Mouse (Mus musculus) hindbrain, embryonic 14.5 days (tissue): Measurements from ENCODE around the gene Pus7l. TPM values are rescaled to one million over a fixed set of nuclear protein-coding genes. Genes with fewer than 3 reads are reported as not detected.
A peak's percentile ranks its signal among the peaks of the same experiment; 100 is the strongest.

ENCODE experiments used
- ATAC-seq: fragments of 200-750 bp; cut with Nextera tagmentation; 2 replicates; pipeline ENCODE4 v1.8.0; 2017; ENCODE audit warnings: moderate number of reproducible peaks, mild to moderate bottlenecking, moderate TSS enrichment, moderate library complexity; ENCODE audit not compliant: low FRiP score
- DNase-seq: peaks from one replicate; pipeline ENCODE4 v3.0.0-alpha.2; 2015; ENCODE audit warnings: low spot score
- H3K27ac ChIP-seq: fragments of 300-500 bp; sonication (generic); 2 replicates; pipeline ENCODE4 v1.5.1; 2014; ENCODE audit warnings: mild to moderate bottlenecking, moderate library complexity
- H3K27me3 ChIP-seq: fragments of 300-500 bp; sonication (generic); 2 replicates; pipeline ENCODE4 v1.6.1; 2014; ENCODE audit warnings: mild to moderate bottlenecking, low read length, mixed read lengths; ENCODE audit not compliant: control insufficient read depth, insufficient read depth
- H3K36me3 ChIP-seq: fragments of 300-500 bp; sonication (generic); replicated peaks from 2 replicates; pipeline ENCODE4 v1.6.1; 2014; ENCODE audit not compliant: control insufficient read depth, insufficient read depth
- H3K4me1 ChIP-seq: fragments of 300-500 bp; sonication (generic); replicated peaks from 2 replicates; pipeline ENCODE4 v1.6.1; 2014; ENCODE audit warnings: antibody characterized with exemption, low read length, mixed read lengths; ENCODE audit not compliant: control insufficient read depth, insufficient read depth
- H3K4me2 ChIP-seq: fragments of 300-500 bp; sonication (generic); replicated peaks from 2 replicates; pipeline ENCODE4 v1.6.1; 2014; ENCODE audit warnings: mild to moderate bottlenecking, moderate library complexity
- H3K4me3 ChIP-seq: fragments of 300-500 bp; sonication (generic); replicated peaks from 2 replicates; pipeline ENCODE4 v1.5.1; 2014; ENCODE audit warnings: mild to moderate bottlenecking, low read length
- H3K9ac ChIP-seq: fragments of 300-500 bp; sonication (generic); 2 replicates; pipeline ENCODE4 v1.6.1; 2014
- H3K9me3 ChIP-seq: fragments of 300-500 bp; sonication (generic); 2 replicates; pipeline ENCODE4 v1.6.1; 2016; ENCODE audit warnings: low read length; ENCODE audit not compliant: control insufficient read depth
- WGBS: fragments of 180-500 bp; shearing (Covaris S2); extraction: QIAGEN DNeasy Blood & Tissue Kit; methylation state at CpG from one replicate; pipeline ENCODE4 v1.1.7; 2014; 5-methylcytosine and 5-hydroxymethylcytosine counted together
- polyA plus RNA-seq: library from polyadenylated mRNA; unstranded; fragments of >200 nt; fragmentation: Nextera tagmentation; extraction: Ambion mirVana; gene quantifications from 2 replicates; pipeline ENCODE4 v1.2.1, GENCODE M21; 2014

Pus7l gene
- polyA plus RNA-seq, 1 experiment from 2014 or later = 6.5 TPM

DNA sequence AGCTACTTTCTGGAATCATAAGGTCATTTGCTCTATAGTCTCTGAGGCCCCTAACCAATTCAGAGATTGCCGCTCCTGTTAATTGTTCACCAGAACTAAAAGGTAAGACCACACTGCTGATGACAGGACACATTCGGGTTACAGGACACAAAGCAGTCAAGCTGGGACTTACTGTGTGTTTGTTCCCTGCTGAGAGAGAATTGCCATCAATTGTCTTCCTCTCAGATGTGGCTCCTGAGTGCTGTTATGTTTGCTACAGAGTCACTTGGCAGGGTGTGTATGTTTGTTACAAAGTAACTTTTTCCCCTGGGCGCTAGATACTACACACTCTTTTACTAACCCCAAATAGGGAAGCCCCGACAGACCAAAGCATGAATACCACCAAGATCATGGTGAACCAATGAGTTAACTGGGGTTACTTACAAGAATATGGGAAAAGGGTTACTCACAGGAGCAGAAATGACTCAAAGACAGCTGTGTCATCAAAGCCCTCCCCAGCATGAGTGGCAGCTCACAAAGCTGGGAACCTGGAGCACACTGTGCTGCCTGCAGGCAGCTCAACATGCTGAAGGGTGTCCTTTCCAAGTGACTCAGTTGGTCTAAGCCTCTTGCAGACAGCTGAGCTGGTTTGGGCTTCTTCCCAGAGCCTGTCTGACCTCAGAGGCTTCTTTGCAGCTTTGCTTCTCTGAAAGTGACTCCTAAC lies 31.4 kb upstream of the Pus7l start:
- H3K4me3 ChIP-seq = no peak overlapping the region
- no peak overlapping the region for H3K27ac ChIP-seq
- no peaks in the 10 kb centered on the region for H3K4me1 ChIP-seq
- WGBS = 51% methylated on average over 4 of the region's 4 CpGs
- H3K4me2 ChIP-seq = no peak overlapping the region
- H3K36me3 ChIP-seq = peaks cover 16% of the 10 kb centered on the region
- DNase-seq (no peak), ATAC-seq (no peak)
- no peaks in the 10 kb centered on the region for H3K9me3 ChIP-seq
- H3K9ac ChIP-seq = no peak overlapping the region
- no peaks in the 10 kb centered on the region for H3K27me3 ChIP-seq

DNA sequence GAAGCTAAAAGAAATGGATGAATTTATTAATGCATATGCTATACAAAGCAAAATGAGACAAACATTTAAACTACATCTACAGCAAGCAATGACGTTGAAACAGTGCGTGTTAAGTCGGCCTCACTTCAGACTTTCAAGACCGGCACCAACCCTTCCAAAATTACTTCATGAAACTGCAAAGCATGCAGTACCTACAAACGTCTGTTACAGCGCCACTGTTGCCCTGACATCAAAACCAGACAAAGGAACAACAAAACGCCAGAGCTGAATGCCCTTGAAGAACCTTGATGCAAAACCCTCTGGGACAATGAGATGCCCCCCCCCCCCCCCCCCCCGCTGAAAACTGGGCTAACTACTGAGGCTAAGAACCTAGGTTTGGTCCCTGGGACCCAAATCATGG lies 29.4 kb upstream of the Pus7l start:
- Histone ChIP-seq H3K4me2 (no peak overlapping the region), H3K36me3 (no peaks in the 10 kb centered on the region), H3K4me3 (no peak overlapping the region), H3K27me3 (no peaks in the 10 kb centered on the region), H3K9me3 (no peaks in the 10 kb centered on the region), H3K9ac (no peak overlapping the region), H3K27ac (no peak overlapping the region), H3K4me1 (no peaks in the 10 kb centered on the region)
- no peak for ATAC-seq
- WGBS = 64% methylated on average over 8 of the region's 8 CpGs
- DNase-seq = no peak

DNA sequence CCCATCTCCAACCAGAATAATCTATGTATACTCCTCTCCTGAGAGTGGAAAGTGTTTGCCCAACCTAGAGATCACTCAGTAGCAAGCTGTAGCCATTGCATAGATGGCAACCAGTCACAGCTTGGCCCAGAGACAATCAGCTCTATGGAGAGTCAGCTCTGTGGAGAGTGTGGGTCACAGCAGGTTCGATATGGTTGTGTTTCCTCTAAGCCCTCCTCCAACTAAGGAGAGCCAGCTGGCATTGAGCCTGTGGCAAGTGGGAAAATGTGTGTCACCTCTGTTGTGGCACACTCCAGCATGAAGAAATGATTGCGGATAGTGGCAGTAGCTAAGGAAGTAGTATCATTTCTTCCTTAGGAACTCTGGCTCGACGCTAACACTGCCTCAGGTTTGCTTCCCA lies 28.2 kb upstream of the Pus7l start:
- H3K4me1 ChIP-seq = no peaks in the 10 kb centered on the region
- H3K27ac ChIP-seq = no peak overlapping the region
- no peak for ATAC-seq
- H3K36me3 ChIP-seq = no peaks in the 10 kb centered on the region
- H3K27me3 ChIP-seq = no peaks in the 10 kb centered on the region
- H3K9me3 ChIP-seq = no peaks in the 10 kb centered on the region
- H3K4me3 ChIP-seq = no peak overlapping the region
- WGBS = 90% methylated on average over 4 of the region's 4 CpGs
- H3K9ac ChIP-seq = no peak overlapping the region
- H3K4me2 ChIP-seq = no peak overlapping the region
- DNase-seq = no peak

DNA sequence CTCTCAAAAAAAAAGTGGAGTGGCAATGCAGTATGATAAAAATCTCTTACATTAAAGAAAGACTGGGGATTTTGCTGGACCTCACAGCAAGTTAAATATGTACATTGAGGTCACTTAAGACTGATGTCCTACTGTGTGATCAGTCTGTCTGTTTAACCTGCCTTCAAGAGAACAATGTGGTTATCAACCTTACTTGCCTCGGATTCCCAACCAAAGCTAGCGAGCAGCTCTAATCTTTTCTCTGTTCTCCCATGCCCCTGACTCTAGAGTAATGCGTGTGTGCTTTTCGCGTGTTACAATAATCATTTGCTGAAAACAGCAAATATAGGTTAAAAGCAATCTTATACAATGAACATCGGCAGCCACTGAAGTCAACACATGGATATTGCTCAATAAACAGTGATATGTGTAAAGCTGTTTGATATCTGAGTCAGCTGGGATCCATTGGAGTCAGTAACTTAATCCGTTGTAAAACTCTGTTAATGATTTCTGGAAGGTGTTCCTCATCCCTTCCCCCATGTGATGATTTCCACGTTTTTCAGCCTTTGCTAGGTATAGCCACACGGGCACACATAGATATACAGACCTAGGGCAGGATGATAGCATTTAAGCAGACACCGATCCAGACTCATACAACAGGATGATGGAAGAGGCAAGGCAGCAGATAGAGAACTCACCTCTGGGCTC lies 25.3 kb upstream of the Pus7l start:
- H3K4me2 ChIP-seq = no peak overlapping the region
- H3K36me3 ChIP-seq = no peaks in the 10 kb centered on the region
- DNase-seq (no peak), ATAC-seq (no peak)
- H3K27me3 ChIP-seq = no peaks in the 10 kb centered on the region
- H3K4me3 ChIP-seq = no peak overlapping the region
- H3K4me1 ChIP-seq = no peaks in the 10 kb centered on the region
- H3K9me3 ChIP-seq = no peaks in the 10 kb centered on the region
- H3K9ac ChIP-seq = no peak overlapping the region
- 89% methylated on average over 10 of the region's 10 CpGs for WGBS
- H3K27ac ChIP-seq = no peak overlapping the region

DNA sequence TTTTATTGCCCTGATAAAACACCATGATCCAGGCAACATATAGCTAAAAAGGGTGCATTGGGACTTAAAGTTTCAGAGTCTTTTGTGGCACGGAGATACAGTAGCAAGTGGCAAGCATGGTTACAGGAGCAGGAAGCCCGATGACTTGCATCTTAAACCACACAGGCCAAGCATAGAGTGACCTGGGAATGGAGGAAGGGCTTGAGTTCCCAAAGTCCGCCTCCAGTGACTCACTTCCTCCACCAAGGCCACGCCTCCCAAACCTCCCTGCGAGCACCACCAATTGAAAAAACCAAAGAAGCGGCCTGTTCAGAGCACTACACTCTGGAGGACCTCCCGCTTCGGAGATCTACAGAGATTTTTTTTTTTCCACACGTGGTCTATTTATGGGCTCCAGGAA lies 22.5 kb upstream of the Pus7l start:
- ATAC-seq (no peak), DNase-seq (no peak)
- Histone ChIP-seq H3K4me1 (no peaks in the 10 kb centered on the region), H3K9me3 (no peaks in the 10 kb centered on the region), H3K36me3 (no peaks in the 10 kb centered on the region), H3K9ac (no peak overlapping the region), H3K4me2 (no peak overlapping the region), H3K27ac (no peak overlapping the region), H3K4me3 (no peak overlapping the region), H3K27me3 (no peaks in the 10 kb centered on the region)
- 92% methylated on average over 9 of the region's 9 CpGs for WGBS

DNA sequence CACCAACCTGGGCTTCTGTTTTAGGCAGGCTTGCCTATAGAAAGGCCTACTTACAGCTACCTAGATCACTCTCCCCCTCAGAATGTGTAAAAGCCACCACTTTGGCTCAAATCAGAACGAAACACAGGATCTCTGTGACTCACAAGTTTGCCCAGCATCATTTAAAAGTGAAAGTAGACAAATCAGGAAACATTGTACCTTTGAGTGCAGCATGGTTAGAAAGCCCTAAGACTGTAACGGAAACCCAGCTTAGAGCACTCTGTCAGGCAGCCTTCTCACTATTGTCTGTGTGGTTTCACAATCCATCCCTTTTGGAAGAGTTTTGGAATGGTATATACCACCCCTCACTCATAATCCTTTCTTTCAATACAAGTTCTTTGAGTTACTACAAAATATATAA lies 21.6 kb upstream of the Pus7l start:
- WGBS = 86% methylated on average over 2 of the region's 2 CpGs

DNA sequence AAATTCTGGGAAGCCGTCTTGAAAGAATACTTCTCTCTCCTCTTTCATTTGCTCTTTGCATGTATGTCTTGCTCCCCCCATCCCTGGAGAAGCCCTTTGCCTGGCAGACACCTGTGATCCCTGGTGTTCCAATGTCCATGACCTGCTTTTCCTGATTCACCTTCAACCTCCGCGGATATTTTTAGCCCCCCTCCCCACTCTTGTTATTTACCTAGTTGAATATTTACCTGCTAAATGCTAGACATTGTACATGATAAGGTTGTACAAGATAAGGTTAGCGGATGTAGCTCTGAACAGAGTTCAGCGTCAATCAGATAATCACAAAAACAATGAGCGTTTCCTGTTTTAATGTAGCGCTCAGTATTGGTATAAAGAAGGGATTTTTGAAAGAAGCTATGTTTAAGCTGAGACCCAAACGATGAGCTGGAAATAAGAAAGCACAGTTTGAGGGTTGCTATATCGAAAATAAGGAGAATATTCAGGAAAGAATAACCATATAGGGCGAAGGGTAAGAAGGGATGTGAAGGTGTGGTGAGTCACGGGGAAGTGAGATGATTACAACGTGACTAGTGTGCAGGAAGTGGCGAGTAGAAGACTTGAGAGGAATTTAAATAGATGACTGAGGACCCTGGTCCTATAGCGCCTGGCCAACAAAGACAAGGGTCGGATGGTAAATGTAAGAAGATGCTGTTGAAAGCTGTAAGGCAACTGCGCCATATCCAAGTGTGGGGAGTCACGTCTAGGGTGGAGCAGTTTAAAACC lies 15.7 kb upstream of the Pus7l start:
- DNase-seq = no peak

More for the DNA sequence above, 21.6 kb upstream of the Pus7l start:
- ATAC-seq (no peak), DNase-seq (no peak)
- Histone ChIP-seq H3K36me3 (no peaks in the 10 kb centered on the region), H3K4me3 (no peak overlapping the region), H3K27me3 (no peaks in the 10 kb centered on the region), H3K9me3 (no peaks in the 10 kb centered on the region), H3K9ac (no peak overlapping the region), H3K27ac (no peak overlapping the region), H3K4me2 (no peak overlapping the region), H3K4me1 (no peaks in the 10 kb centered on the region)

DNA sequence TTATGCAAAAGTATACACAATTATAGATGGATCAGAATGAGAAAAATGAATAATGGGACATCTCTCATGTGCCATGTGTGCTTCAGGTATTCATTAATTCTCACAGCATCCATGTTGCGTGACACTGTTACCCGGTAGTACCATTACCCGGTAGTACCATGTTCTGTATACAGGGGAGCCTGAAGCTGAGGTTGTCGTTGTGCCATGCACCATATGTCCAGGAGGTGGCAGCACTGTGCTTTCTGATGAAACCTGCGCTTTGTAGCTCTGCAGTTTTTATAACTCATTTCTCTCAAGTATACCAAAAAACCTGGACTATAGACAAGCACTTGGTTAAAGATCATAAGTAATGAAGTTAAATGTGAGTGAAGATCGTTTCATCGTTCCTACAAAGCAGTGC lies 14.1 kb upstream of the Pus7l start:
- peak; percentile 76; the same call in 1 of the 2 replicates for ATAC-seq
- H3K36me3 ChIP-seq = no peaks in the 10 kb centered on the region
- WGBS = 26% methylated on average over 7 of the region's 7 CpGs

More for the DNA sequence above, 15.7 kb upstream of the Pus7l start:
- 87% methylated on average over 17 of the region's 17 CpGs for WGBS
- no peak overlapping the region for H3K4me3 ChIP-seq
- no peak for ATAC-seq
- H3K9ac ChIP-seq = no peak overlapping the region
- no peak overlapping the region for H3K27ac ChIP-seq
- no peaks in the 10 kb centered on the region for H3K27me3 ChIP-seq
- no peaks in the 10 kb centered on the region for H3K36me3 ChIP-seq
- no peak overlapping the region for H3K4me2 ChIP-seq
- no peaks in the 10 kb centered on the region for H3K4me1 ChIP-seq
- no peaks in the 10 kb centered on the region for H3K9me3 ChIP-seq

DNA sequence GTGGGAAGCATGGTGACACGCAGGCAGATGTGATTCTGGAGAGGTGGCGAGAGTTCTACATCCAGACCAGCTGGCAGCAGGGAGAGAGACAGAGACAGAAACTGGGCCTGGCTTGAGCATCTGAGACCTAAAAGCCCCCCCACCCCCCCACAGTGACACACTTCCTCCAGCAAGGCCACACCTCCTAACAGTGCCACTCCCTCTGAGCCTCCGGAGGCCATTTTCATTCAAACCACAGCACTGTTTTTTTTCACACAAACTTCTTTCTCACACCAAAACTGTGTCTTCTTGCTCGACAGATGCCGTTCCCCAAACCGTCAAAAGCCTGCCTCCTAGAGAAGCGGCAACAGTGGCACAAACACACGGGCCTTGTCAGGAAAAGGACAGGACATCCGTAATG lies 10.2 kb upstream of the Pus7l start:
- Histone ChIP-seq H3K9ac (no peak overlapping the region), H3K4me2 (no peak overlapping the region), H3K9me3 (peaks cover 5% of the 10 kb centered on the region; the same call in 1 of the 2 replicates), H3K27ac (no peak overlapping the region), H3K4me1 (no peaks in the 10 kb centered on the region), H3K36me3 (no peaks in the 10 kb centered on the region), H3K27me3 (no peaks in the 10 kb centered on the region), H3K4me3 (no peak overlapping the region)
- DNase-seq = no peak
- WGBS = 94% methylated on average over 9 of the region's 9 CpGs
- no peak for ATAC-seq

More for the DNA sequence above, 14.1 kb upstream of the Pus7l start:
- Histone ChIP-seq H3K4me2 (no peak overlapping the region), H3K9ac (no peak overlapping the region), H3K9me3 (no peaks in the 10 kb centered on the region), H3K27ac (no peak overlapping the region), H3K4me3 (no peak overlapping the region), H3K27me3 (no peaks in the 10 kb centered on the region), H3K4me1 (no peaks in the 10 kb centered on the region)
- peak; percentile 95 for DNase-seq
